Comparison of ENCODE assay signal across 18 mouse cellular contexts in the genomic region with DNA sequence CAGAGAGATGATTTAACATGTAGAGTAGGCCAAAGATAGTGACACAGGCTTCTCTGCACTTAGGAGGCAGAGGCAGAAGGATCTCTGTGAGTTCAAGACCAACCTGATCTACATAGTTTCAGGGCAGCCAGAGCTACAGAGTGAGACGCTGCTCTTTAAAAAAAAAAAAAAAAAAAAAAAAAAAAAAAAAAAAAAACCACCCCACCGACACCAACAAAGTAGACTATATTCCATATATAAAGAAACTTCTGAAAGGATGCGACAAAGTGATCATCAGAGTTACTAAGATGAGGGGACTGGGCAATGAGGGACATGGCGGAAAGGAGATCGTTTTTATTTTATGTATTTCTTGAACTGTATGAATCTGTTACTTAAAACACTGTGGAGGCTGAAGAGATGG. TPM values are rescaled to one million over a fixed set of nuclear protein-coding genes. Genes with fewer than 3 reads are reported as not detected.
DNase-seq lines count a peak whose midpoint lies in the region; ATAC-seq and TF ChIP-seq lines count a peak whose summit lies in the region.
"Had no signal": no experiment of that assay in that cellular context is flagged by ENCODE, and none has a peak within 500 bp of the region (broad histone marks: within the 10 kb centered on the region; RNA-seq: fewer than 3 reads in every experiment).

No protein-coding gene starts in this region.

- DNase-seq in liver, embryonic 11.5 days (ENCODE audit: low spot score), result no peak
- no peak for DNase-seq in liver
- DNase-seq in CH12.LX (ENCODE audit: extremely low read depth), result no peak
- DNase-seq in ZHBTc4 (ENCODE audit: low read depth, low spot score), result peak; percentile 14
- DNase-seq in liver, embryonic 14.5 days (ENCODE audit: low read depth in 3 of 3, low spot score in 3 of 3), result no peak
- no peak for DNase-seq in T-cell, adult 2 months (ENCODE audit: low spot score)
- DNase-seq in kidney, adult 18-20 months, result no peak
- DNase-seq: adrenal gland, postnatal 14 days; cerebellum, adult 11-12 months; cerebellum, adult 9-10 months; gastrocnemius, postnatal 14 days had no signal

- 89% methylated on average over 5 of the region's 5 CpGs for WGBS in liver, embryonic 11.5 days
- 84% methylated on average over 5 of the region's 5 CpGs for WGBS in liver, embryonic 14.5 days (ENCODE audit: insufficient replicate concordance)

- dilution Hi-C loops in CH12.LX (cut with MboI; ENCODE audit: extremely low pct_ligation_motif_present, extremely low pct_unique_long_range_greater_than_20kb, low sequenced_read_pairs), result no loop called here

- peak overlapping the region; percentile 78; the same call in 1 of the 2 replicates for H3K4me2 ChIP-seq in liver, embryonic 11.5 days
- H3K4me2 ChIP-seq in CH12.LX (ENCODE audit: insufficient read depth, low read depth, poor library complexity, severe bottlenecking), result no peak overlapping the region; the same call in 1 of the 2 replicates
- peak overlapping the region; percentile 78; the same call in 1 of the 2 replicates for H3K4me2 ChIP-seq in liver, embryonic 14.5 days (ENCODE audit: low read depth)
- H3K4me2 ChIP-seq: heart, embryonic 12.5 days; hindbrain, embryonic 14.5 days had no signal

- H3K79me2 ChIP-seq in CH12.LX (replicated peaks; ENCODE audit: control insufficient read depth, extremely low read depth, insufficient read depth, poor library complexity, severe bottlenecking), result peaks cover 21% of the 10 kb centered on the region

- in situ Hi-C loops in CH12.LX (cut with MboI; ENCODE audit: low pct_ligation_motif_present, low pct_unique_long_range_greater_than_20kb, low sequenced_read_pairs), result no loop called here

- no peak for TF ChIP-seq CTCF in CH12.LX (conservative IDR thresholded peaks at IDR 0.05 in 1 of 2, IDR thresholded peaks at IDR 0.05 in 1 of 2; ENCODE audit: low read depth in 2 of 2, low read length in 2 of 2)
- TF ChIP-seq CTCF in liver, embryonic 14.5 days (IDR thresholded peaks at IDR 0.05; ENCODE audit: low read depth), result no peak

- 0 out of 2 replicates have a peak, but pooled peaks cover 6% of the 10 kb centered on the region for H3K36me3 ChIP-seq in liver, embryonic 11.5 days (ENCODE audit: control insufficient read depth, insufficient read depth, low read length)
- peaks cover 19 to 45% of the 10 kb centered on the region in 2 experiments for H3K36me3 ChIP-seq in CH12.LX (replicated peaks in 1 of 2; ENCODE audit: control insufficient read depth in 1 of 2, insufficient read depth in 1 of 2, low read length in 1 of 2)
- H3K36me3 ChIP-seq in liver, embryonic 14.5 days (replicated peaks; ENCODE audit: control insufficient read depth, insufficient read depth, low read depth), result peaks cover 5% of the 10 kb centered on the region

- H3K27ac ChIP-seq in liver, embryonic 11.5 days (ENCODE audit: low read depth, low read length), result no peak overlapping the region
- no peak overlapping the region for H3K27ac ChIP-seq in CH12.LX (ENCODE audit: insufficient read depth, low read depth)
- H3K27ac ChIP-seq in liver, embryonic 14.5 days, result no peak overlapping the region
- H3K27ac ChIP-seq: embryonic facial prominence, embryonic 10.5 days; hindbrain, embryonic 10.5 days; hindbrain, embryonic 14.5 days had no signal

- TF ChIP-seq EP300 in CH12.LX (IDR thresholded peaks at IDR 0.05; ENCODE audit: low read length), result no peak
- TF ChIP-seq EP300 in liver, embryonic 14.5 days (IDR thresholded peaks at IDR 0.05; ENCODE audit: low read depth), result no peak

- H3K4me1 ChIP-seq in liver, embryonic 11.5 days (replicated peaks; ENCODE audit: control insufficient read depth, insufficient read depth, low read length), result peaks cover 8% of the 10 kb centered on the region
- peaks cover 0 to 26% of the 10 kb centered on the region in 2 experiments; a peak in 3 of 4 replicates for H3K4me1 ChIP-seq in CH12.LX (ENCODE audit: control insufficient read depth in 1 of 2, insufficient read depth in 2 of 2)
- peaks cover 4 to 9% of the 10 kb centered on the region in 2 experiments for H3K4me1 ChIP-seq in liver, embryonic 14.5 days (replicated peaks; ENCODE audit: control insufficient read depth in 2 of 2, insufficient read depth in 2 of 2, low read length in 1 of 2)

- no peak for ATAC-seq in liver, embryonic 11.5 days (replicated peaks; ENCODE audit: low FRiP score)
- no peak for ATAC-seq in liver, embryonic 14.5 days (ENCODE audit: insufficient read depth)
- ATAC-seq: activated CD4-positive, CD25-positive, alpha-beta regulatory T cell, adult 4 months; forebrain, embryonic 16.5 days had no signal

- TF ChIP-seq POLR2A in CH12.LX (IDR thresholded peaks at IDR 0.05; ENCODE audit: low read depth, low read length), result no peak

- H3K4me3 ChIP-seq in liver, embryonic 11.5 days (ENCODE audit: low read depth, low read length), result no peak overlapping the region
- no peak overlapping the region for H3K4me3 ChIP-seq in CH12.LX (replicated peaks in 1 of 3; ENCODE audit: low read depth in 2 of 3, low read length in 2 of 3, poor library complexity in 1 of 3)
- no peak overlapping the region for H3K4me3 ChIP-seq in liver, embryonic 14.5 days (ENCODE audit: insufficient read depth in 1 of 2, low read depth in 2 of 2, low read length in 2 of 2)
- H3K4me3 ChIP-seq: heart, embryonic 12.5 days; hindbrain, embryonic 10.5 days had no signal

- no peak for TF ChIP-seq RAD21 in CH12.LX (IDR thresholded peaks at IDR 0.05; ENCODE audit: low read depth, low read length)

- H3K9ac ChIP-seq in liver, embryonic 11.5 days (ENCODE audit: low read depth, low read length), result no peak overlapping the region
- H3K9ac ChIP-seq in CH12.LX (ENCODE audit: insufficient read depth, low read depth), result no peak overlapping the region
- H3K9ac ChIP-seq in liver, embryonic 14.5 days (replicated peaks), result no peak overlapping the region
- H3K9ac ChIP-seq: heart, embryonic 12.5 days; hindbrain, embryonic 14.5 days had no signal

- no peaks in the 10 kb centered on the region for H3K9me3 ChIP-seq in liver, embryonic 11.5 days (ENCODE audit: control insufficient read depth, low read length)
- no peaks in the 10 kb centered on the region for H3K9me3 ChIP-seq in CH12.LX (replicated peaks; ENCODE audit: low read length)
- H3K9me3 ChIP-seq in liver, embryonic 14.5 days (ENCODE audit: control insufficient read depth, low read length), result no peaks in the 10 kb centered on the region
- H3K9me3 ChIP-seq: embryonic facial prominence, embryonic 10.5 days; G1E; heart, embryonic 12.5 days; hindbrain, embryonic 10.5 days had no signal

- H3K27me3 ChIP-seq in liver, embryonic 11.5 days (replicated peaks; ENCODE audit: control insufficient read depth, insufficient read depth, low read length), result no peaks in the 10 kb centered on the region
- H3K27me3 ChIP-seq in CH12.LX (replicated peaks), result peaks cover 3% of the 10 kb centered on the region
- no peaks in the 10 kb centered on the region for H3K27me3 ChIP-seq in liver, embryonic 14.5 days (ENCODE audit: control insufficient read depth, insufficient read depth, low read length)

TF ChIP-seq in CH12.LX, 34 proteins besides CTCF, POLR2A, EP300 and RAD21:
- TF ChIP-seq ZNF384 (IDR thresholded peaks at IDR 0.05; ENCODE audit: low read depth, low read length) (peak; percentile 63), NELFE (IDR thresholded peaks at IDR 0.05; ENCODE audit: low read depth, low read length) (no peak)

RNA-seq across cellular contexts. Expression of gene Rad18, which starts 2.0 kb away (rescaled TPM):
- 47.6 and 48.9 TPM in 2 replicates for polyA plus RNA-seq in liver, embryonic 11.5 days (2014; fragmentation: Nextera tagmentation; extraction: Ambion mirVana)
- 20.0 and 21.1 TPM in 2 replicates for total RNA-seq in CH12.LX (2012; rRNA removed)
- total RNA-seq in CH12.LX (2014; rRNA removed), result 31.3 and 37.1 TPM in 2 replicates
- 30.3 and 37.7 TPM in 2 replicates for polyA plus RNA-seq in CH12.LX (2012; ENCODE audit: insufficient read length, low read depth)
- 7.2 and 8.3 TPM in 2 replicates for polyA plus RNA-seq in liver, embryonic 14.5 days (2012; rRNA removed)
- 22.4 and 26.0 TPM in 2 replicates for polyA plus RNA-seq in liver, embryonic 14.5 days (2014; fragmentation: Nextera tagmentation; extraction: Ambion mirVana)
